Mouse (Mus musculus) frontal cortex, adult (tissue): ENCODE measurements around the gene Mark2.

Experiments used
- ATAC-seq: cut with Nextera tagmentation; 2 replicates; pipeline ENCODE4 v1.9.2; 2017; ENCODE audit warnings: mild to moderate bottlenecking, moderate library complexity, mixed read lengths; ENCODE audit not compliant: low TSS enrichment

Gene Mark2

GRCm38 (mm10) chr19:7295071-7295658, 46.5 kb downstream of the Mark2 start:
- ATAC-seq: no peak

DNA sequence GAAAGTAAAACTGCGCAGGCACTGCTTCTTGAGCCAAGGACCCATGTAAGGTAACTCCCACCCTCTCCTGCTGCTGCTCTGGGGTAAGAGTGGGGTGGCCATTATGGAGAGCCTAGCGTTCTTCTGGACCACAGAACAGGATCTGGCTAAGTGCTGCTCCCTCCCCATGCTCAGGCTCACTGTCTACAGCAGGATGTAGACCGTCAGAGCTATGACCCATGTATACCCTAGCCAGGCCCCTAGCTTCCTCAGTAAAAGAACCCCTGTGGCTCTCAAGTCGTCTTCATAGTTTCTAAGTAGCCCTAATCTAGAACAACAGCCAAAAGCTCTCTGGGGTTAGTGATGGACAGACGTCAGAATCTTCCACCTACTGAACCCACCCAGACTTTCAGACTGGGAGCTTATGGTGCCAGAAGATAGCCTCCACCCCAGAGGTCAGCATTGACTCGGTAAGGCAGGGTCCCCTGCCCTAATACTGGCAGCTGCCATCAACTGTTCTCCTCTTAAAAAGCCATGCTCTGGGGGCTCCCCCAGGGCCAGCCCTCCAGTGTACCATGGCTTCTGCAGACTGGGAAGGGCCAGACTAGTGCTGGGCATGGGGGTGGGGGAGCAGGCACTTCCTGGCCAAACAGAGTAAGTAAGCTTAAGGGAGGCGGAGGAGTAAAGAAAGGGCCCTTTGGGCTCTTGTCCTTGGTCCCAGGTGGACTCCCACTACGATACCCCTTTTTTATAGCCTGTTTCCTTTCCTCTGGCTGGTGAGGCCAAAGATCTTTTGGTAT, 47.4 kb downstream of the Mark2 start:
- no peak for ATAC-seq

- peak; percentile 50 for ATAC-seq
Observed at GRCm38 (mm10) chr19:7291958-7292709, 49.5 kb downstream of the Mark2 start.

- no peak for ATAC-seq
Observed at GRCm38 (mm10) chr19:7289767-7290166, 51.9 kb downstream of the Mark2 start.

DNA sequence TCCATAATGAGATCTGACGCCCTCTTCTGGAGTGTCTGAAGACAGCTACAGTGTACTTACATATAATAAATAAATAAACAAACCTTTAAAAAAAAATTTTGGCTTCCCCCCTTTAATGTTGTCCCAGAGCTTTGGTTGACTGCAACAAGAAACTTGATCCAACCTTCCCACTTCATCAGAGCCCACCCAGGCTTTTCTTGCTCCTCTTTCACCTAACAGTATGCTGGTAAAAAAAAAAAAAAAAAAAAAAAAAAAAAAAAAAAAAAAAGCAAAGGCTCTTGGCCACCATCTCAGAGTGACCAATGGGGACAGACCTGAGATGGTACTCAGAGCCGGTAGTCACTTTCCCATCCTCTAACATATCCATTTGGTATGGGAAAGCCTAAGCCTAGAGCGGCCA, 53.4 kb downstream of the Mark2 start:
- ATAC-seq: no peak

DNA sequence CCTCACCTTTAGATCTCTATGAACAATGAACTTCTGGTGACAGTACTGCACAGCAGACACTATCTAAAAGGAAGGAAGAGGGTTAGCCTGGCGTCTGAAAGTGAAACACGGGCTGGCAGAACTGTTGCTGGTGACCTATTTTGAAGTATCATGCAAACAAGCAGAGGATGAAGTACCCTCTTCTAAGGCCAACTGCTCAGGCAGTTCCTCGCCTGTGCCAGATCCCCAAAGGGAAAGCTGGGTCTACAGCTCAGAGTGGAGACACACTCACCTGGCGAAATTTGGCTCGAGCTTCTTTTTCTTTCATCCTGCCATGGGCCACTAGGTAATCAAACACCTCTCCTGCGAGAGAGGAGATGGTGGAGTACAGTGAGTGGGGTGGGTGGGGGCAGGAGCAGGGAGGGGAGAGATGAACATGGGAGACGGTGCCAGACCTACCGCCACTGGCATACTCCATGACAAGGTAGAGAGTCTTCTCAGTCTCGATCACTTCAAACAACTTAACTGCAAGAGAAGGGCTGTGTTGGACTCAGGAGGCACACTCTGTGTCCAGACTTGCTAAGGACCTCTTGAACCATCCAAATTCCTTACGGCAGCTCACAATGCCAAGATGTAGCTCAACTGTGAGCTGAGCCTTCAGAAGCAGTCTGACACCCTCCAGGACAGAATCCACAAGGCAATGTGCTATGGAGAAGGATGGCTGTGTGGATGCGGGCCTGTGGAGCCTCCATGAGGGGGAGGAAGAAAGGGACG, 54.9 kb downstream of the Mark2 start:
- ATAC-seq: no peak

DNA sequence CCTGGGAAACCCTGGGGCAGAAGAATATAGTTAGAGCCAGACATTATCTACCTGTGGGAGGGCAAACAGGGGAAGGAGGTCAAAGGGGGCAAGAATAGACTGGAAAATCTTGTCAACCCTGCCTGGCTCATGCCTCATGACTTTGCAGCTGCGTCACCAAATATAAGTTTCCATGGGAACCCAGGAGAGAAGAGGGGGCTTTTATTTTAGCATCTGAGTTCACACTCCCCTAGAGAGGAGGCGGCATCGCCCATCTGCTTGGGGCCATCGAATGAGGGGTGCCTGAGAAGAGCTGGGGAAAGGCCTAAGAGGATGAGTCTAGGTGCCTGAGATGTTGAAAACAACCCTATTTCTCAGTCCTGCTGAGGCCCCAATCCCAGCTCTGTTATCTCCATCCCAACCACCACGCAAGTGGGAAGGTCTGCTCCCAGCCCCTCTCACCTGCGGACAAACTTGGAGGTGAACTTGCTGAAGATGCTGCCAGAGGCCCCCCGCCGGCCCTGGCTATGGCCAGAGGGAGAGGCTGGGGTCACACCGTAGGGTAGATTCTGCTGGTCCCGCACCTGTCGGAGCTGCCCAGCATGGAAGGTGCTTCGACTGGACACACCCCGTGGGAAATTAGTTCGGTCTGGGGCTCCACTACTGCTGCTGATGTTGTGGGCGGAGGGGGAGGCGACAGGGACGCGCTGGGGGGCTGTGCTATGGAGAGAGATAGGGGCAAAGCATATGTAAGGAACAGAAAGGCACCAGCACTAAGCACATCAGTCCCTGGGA, 60.9 kb downstream of the Mark2 start:
- peak; percentile 75 for ATAC-seq

- ATAC-seq: no peak
Observed at GRCm38 (mm10) chr19:7279114-7279513, 62.5 kb downstream of the Mark2 start.

DNA sequence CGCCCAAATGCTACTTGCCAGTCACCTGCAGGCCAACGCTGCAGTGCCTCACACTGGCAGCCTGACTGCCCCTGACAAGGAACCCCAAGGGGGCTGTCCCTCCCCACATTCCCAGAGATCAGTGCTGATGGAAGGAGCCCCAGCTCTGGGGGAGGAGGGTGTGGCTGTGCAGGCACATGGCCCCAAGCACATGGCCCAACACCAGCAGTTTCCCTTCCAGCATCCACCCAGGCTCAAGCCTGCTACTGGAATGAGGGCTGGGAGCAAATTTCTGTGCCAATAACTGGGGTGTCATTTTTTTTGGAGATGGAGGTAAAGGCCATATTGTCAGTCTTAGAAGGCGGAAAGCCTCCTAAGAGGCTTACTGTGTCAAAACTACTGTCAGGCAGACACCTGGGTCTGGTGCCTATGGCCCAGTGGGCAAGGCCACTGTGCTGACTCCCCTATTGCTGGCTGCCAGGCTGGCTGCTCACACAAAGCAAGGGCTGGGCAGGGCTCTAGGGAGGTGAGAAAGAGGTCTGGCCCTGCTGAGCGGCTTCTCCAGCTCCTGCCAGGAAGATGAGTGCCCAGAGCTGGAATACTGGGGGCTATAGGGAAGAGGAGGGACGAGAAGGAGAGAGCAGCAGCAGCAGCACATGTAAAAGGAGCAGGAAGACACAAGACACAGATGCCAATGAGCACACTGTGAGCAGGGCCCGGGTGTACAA, 63.3 kb downstream of the Mark2 start:
- ATAC-seq: no peak

GRCm38 (mm10) chr19:7276796-7277195, 64.9 kb downstream of the Mark2 start:
- ATAC-seq: no peak

- no peak for ATAC-seq
Observed at GRCm38 (mm10) chr19:7276053-7276659, 65.5 kb downstream of the Mark2 start.

DNA sequence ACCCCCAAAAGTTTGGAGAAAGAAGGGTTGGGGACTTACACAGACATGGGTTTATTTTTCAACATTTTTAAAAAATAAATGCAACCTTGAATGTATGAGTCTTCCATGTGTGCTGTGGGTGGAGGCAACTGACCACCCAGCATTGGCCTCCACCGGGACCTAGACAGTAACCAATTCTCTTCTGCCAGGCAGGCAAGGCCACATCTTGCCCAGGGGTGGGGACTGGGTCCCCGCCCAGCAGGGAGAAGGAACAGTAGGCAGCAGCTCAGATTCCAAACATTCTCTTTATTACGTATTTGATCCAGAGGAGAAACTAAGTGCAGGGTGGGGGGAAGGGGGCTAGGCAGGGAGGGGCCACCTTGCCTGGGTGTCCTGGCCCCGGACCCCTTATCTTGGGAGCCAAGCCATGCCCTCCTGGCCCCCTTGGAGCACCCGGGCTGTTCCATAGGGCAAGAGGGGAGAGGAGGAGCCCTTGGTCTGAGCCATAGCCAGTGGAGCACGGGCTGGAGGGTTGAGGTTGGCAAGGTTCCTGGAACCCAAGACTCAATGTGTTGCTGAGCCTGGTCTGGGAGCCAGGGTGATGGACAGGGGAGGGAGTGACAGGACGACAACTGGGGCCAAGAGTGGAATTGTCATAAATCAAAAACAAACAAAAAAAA, 66.4 kb downstream of the Mark2 start:
- no peak for ATAC-seq

DNA sequence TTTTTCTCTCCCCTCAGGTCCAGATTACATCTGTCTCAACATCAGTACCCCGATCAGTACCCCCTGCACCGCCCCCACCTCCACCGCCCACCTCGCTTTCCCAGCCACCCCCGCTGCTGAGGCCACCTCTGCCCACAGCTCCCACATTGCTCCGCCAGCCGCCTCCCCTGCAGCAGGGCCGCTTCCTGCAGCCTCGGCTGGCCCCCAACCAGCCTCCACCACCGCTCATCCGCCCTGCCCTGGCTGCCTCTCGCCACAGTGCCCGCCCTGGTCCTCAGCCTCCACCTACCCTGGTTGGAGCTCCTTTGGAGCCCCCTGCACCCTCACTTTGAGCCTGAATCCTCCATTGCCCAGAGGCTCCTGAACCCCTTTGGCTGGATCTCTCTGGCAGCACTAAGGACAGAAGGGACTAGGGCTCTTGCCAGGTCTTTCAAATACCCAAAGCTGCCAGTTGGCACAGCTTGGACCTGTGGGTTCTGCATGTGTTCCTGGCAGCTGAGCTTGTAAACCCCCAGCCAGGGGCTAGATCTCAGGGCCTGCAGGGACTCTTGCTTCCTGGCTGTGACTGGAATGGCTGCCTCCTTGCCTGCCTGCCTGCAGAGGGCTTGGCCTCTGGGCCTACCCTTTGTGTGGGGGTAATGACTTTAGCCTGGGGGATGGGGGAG, 67.2 kb downstream of the Mark2 start:
- peak; percentile 11; the same call in 1 of the 2 replicates for ATAC-seq

- ATAC-seq: no peak
Observed at GRCm38 (mm10) chr19:7273486-7273885, 68.2 kb downstream of the Mark2 start.

- no peak for ATAC-seq
Observed at GRCm38 (mm10) chr19:7269290-7270044, 72.2 kb downstream of the Mark2 start.

- 0 out of 2 replicates have a peak, but pooled peaks have one; percentile 6 for ATAC-seq
Observed at GRCm38 (mm10) chr19:7268722-7269090, 73.0 kb downstream of the Mark2 start.

GRCm38 (mm10) chr19:7267781-7268721, 73.6 kb downstream of the Mark2 start:
- peak; percentile 48; the same call in 1 of the 2 replicates for ATAC-seq
